Mouse (Mus musculus): Measurements from ENCODE around the gene Ubac1.

Ubac1 gene

DNA sequence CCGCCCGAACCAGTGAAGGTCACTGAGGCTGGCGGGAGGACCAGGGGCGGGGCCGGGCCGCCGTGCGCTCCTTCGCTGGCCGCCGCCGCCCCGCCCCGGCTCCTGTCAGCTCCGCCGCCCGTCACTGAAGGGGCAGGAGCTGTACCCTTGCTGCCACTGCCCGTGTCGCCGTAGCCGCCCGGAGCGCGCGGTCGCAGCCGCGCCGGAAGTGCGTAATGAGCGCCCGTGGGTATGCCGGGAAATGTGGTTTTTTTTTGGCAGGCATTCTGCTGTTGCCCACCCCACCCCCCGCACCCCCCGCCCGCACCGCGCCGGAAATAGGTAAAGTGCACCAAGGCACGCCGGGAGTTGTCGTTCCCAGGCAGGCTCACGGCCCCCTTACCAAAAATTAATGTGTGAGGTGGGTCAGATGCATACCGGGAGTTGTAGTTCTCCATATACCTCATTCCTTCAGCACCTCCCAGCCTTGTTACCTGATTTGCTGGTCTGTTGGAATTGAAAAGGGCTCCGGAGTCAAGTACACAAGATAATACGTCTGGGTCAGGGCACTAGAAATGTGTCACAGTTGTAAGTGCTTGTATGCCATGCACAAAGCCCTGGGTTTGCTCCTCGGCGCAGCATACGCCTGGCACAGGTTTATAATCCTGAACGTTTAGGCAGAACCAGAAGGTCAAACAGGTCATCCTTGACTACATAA, at the start of gene Ubac1:
TSS of gene Ubac1 (minus strand) at position 187 of the 697 bp plus-strand sequence.
- DNase-seq (ENCODE audit: low read depth, low spot score), result peak; percentile 98

DNA sequence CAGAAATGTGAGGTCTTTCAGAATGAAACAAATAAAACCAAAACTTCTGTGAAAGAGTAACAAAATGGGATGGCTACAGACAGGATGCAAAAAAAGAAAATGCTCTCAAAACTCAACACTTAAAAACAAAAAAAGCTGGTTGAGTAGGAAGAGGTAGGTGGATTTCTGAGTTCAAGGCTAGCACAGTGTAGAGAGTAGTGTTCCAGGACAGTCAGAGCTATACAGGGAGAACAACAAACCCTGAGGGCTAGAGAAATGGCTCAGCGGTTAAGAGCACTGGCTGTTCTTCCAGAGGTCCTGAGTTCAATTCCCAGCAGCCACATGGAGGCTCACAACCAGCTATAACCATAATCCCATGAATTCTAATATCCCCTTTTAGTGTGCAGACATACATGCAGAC, 47.0 kb upstream of the Ubac1 start:
- DNase-seq (ENCODE audit: low read depth, low spot score), result peak; percentile 43

DNA sequence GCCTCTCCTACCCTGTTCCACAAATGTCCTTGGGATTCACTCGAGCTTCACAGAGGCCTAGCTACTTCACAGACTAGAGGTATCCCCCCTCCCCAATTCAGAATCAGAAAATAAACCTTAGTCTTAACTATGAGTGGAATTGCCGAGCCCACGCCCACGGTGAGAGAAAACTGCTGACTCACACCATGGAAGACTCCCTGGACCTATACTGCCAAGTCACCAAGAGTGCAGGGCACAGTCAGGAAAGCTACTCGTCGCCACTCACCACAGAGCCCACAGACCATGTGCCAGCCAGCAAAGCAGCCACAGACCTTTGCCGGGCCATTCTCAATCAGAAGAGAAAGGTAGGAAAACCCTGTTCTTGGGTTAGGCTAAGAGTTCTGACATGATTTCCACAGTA, 46.6 kb upstream of the Ubac1 start:
- DNase-seq (ENCODE audit: low read depth, low spot score), result peak; percentile 46

DNA sequence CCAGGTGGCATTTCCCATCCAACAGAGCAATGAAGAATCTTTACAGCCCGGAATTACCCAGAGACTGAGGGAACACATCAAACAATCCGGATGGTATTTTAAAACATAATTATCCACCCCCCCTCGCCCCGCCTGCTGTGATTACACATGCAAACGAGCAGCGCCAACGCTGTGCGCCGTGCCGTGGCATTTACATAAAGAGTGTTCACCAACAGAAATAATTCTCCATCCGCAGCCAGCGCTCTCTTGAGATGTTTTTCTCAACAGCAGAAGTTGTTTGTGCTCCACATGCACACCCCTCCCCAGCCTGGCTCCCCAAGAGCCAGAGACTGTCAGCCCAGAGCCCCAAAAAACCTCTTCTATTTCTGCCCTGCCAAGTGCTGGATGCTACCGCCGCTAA, 45.0 kb upstream of the Ubac1 start:
- DNase-seq (ENCODE audit: low read depth, low spot score), result peak; percentile 95

DNA sequence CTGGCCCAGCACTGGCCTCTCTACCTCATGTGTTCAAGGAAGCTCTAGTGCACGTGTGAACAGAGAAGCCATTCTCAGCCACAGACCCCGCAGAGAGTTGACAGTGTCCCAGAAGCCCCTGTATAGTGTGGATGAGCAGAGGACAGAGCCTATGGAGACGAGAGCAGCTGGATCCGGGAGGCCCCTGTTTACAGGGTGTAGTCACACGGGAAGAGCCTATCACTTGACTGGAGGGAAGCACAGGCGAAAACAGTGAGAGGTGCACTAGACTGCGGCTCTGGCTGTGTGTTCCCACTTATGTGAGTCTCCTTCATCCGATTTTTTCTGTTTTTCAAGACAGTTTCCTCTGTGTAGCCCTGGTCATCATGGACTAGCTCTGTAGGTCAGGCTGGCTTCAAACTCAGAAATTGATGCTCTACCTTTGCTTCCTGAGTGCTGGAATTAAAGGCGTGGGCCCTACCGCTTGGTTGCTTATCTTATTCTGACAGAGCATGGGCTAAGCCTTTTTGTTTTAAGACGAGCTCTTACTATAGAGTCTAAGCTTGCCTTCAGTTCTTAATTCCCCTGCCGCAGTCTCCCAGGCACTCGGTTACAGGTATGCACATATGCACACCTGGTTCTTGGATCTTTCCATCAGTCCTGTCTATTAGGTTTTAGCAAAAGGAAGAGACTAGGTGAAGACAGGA, 41.3 kb upstream of the Ubac1 start:
- DNase-seq (ENCODE audit: low read depth, low spot score), result no peak

DNA sequence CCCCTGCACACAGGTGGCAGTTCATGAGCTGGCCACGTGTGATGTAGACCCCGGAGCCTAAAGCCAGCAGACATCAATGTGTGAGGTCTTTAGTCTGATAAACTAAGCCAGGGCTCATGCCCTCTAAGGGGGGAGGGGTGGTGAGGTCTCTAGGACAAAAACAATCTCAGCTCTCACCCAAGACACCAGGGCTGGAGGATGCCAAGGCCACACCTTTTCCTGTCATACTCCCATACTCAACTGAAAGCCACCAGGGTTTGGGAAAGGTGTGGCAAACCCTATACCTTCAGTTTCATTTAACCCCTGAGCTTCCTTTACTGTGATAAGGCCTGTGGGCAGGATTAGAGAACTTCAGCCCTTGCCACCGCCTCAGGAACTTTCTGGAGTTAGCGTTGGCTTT, 40.7 kb upstream of the Ubac1 start:
- no peak for DNase-seq (ENCODE audit: low read depth, low spot score)

DNA sequence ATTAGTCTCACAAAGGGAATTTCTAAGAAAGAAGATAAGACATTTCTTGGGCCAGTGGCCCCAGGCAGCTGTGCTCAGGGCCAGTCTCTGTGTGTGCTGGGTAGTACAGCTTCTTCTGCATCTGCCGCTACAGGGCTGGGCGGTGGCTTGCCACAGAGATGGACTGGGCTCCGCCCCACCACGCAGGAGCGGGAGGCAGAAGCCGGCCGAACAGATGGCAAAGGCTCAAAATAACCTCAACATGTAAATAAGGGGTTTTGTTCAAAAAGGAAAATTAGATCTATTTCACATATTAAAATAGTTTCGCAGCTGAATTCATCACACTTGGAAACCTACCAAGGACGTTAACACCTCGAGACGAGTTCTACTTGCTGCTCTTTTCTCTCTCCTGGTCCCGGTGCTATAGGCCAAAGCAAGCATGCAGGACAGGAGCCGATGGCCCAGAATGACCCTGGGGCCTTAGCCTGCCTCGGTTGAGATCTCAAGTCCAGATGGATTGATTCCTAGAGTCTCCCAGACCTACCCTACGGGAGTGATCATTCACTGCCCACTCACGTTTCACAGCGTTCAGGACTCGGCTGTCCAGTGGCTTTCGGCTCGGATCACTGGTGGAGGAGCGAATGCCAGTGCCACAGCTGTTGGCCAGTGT, 39.6 kb upstream of the Ubac1 start:
- peak; percentile 86 for DNase-seq (ENCODE audit: low read depth, low spot score)

DNA sequence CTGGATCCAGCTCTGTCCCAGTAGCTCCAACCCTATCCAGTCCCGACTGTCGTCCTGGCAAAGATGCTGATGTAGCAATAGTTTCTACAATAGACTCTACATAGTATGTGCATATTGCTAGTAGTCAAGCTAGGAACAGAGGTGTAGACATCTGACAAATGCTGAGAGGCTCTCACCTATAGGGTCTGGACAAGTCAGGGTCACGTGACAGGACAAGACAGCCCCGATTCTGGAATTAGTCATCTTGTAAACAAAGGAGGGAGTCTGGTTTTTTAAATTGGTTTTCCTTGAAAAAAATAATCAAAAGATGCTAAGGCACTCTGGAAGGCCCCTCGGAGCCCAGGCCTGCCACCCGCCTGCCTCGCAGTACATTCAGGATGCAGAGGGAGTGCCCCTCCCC, 35.5 kb upstream of the Ubac1 start:
- DNase-seq (ENCODE audit: low read depth, low spot score), result no peak

DNA sequence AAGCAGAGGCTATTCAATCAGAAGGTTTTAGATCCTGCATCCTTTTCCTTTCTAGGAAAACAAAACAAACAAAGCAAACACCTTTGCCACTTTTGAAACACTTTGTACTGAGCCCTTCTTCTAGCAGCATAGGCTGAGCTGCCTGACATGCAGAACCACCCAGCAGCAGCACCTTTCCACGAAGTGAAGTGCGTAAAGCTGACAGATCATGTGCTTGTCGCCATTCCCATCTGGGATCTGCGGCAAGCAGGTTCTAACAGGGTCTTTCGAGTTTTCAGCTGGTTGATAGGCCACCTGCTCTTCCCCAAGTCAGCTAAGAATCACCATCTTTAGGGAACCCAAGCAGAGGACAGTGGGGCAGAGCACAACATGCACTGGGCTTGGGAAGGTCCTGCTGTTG, 34.7 kb upstream of the Ubac1 start:
- DNase-seq (ENCODE audit: low read depth, low spot score), result no peak

DNA sequence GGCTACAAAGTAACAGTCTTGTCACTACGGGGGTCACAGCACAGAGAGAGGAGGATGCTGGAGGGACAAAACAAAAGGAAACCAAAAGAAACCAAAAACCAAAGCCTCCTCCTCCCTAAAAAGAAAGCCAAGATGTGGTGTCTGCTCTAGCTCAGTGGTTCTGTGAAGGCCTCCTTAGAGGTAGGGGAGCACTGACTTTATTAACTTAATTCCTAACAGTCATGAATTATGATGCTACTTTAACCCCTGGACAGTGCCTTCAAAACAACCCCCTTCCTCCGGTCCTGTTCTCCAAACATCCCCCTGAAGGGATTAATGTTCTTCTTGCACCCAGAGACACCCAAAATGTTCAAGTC, 34.2 kb upstream of the Ubac1 start:
- no peak for DNase-seq (ENCODE audit: low read depth, low spot score)

DNA sequence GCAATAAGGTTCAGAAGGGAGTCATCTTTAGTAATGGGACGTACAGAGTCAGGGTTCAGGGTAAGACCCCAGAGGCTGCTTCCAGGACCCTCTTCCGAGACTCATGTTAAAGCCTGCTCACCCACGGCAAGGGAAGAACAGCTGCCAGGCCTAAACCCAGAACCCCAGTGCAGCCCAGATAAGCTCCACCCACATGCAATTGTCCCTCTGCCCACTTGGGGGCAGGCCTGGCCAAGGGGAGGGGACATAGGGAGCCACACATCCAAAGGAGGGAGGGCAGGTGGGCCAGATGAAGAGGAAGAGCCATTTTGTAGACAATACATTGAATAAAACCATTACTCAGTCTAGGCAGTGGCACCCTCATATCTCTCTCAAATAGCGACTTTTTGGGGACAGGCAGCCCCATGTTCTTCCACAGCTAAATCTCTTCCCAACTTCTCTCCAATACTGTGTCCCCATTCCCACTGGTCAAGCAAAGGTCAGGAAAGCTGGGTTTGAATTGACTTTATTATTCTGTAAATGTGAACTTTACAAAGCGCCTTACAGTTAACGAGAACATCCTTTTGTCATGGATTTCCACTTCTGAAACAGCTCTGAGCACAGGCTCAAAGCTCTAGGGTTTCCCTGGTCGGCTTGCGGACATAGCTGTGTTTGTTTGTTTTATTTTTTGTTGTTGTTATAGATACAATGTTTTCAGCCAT, 33.6 kb upstream of the Ubac1 start:
- peak; percentile 90 for DNase-seq (ENCODE audit: low read depth, low spot score)

DNA sequence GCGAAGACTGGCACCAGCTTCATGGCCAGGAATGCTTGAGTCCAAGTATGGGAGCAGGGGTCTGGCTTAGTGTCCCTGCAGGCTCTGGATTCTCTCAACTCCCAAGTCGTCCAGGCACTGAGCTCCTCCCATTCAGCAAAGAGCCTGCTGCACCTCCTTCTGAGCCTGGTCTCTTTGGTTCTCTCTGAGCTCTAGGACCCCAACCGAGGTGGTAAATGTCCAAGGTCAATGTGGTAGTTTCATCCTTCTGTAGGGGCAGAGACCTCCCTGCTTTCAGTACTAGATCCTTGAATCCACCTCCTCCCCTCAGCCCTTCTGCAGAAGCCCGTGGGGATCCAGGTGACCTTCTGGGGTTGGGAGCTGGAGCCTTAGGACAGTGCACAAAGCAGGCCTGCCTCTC, 31.3 kb upstream of the Ubac1 start:
- no peak for DNase-seq (ENCODE audit: low read depth, low spot score)

DNA sequence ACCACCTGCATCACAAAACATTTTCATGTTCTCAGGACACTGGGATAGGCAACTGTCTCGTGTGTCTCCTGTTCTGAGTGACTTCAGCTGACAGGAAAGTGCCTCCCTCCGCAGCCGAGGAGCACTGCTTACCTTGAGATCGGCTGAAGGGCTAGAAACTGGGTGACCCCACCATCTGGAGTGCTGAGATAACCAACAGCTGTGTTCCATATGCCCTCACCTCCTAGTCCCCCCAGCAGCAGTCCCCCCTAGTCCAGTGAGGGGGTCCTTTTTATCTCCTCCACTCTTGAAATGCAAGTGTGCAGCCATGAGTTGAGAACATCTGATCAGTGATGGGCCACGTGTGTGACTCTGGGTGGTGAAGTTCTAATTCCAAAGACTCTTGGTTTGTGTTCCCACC, 27.3 kb upstream of the Ubac1 start:
- DNase-seq (ENCODE audit: low read depth, low spot score), result no peak

DNA sequence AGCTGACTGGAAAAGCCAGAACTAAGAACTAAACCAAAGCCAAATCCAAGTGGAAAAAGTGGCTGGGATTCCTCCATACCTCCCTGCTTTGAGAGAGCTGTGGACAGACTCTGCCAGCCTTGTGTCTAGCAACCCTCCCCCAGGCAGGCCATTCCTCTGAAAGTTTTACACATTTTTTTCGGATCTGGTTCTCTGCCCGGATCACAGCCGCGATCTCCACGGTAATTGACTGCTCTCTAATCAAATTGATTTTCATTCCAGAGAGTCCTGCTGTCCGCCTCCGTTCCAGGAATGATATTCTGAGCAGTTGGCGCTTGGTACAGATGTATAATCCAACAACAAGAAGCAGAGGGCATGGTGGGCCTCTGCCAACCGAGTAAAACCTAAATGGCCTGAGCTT, 22.7 kb upstream of the Ubac1 start:
- peak; percentile 37 for DNase-seq (ENCODE audit: low read depth, low spot score)

DNA sequence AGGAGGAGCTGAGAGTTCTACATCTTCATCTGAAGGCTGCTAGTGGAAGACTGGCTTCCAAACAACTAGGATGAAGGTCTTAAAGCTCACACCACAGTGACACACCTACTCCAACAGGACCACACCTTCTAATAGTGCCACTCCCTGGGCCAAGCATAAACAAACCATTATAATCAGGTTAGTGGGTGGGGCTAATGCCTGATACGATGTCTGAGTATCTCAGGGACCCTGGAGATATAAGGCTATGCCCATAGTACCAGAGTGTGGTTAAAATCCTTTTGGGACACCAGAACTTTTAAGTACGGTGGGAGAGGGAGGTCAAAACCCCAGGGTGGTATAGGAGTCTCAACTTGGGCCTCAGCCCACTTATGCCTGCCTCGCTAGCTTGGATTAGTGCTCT, 21.1 kb upstream of the Ubac1 start:
- DNase-seq (ENCODE audit: low read depth, low spot score), result no peak

DNA sequence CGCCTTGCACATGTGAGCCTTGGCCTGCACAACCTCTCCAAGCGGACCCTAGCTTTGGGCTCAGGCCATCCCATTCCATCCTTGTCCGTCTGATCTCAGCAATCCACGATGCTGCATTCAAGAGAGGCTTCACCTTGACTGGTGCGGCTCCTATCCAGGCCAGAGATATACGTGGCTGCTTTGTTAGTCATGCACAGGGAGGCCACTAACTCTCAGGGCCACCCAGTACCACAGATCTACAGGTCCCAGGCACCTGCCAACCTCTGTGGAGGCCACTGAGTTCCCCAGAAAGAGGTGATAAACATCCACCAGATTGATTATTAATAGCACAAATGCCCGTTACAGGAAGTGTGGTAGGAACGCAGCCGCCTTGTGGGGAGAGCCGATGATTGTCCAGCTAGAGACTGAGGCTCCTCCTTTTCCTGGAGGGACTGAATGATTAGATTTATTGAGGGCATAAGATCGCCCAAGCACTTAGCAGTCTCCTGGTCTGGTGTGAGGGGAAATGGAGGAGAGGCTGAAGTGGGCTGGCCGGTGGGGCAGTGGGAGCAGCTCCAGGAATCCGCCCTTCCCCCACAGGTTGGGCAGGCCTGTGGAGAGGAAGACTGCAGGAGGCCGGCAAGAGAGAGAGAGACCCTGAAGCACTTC, 19.7 kb upstream of the Ubac1 start:
- DNase-seq (ENCODE audit: low read depth, low spot score), result no peak

DNA sequence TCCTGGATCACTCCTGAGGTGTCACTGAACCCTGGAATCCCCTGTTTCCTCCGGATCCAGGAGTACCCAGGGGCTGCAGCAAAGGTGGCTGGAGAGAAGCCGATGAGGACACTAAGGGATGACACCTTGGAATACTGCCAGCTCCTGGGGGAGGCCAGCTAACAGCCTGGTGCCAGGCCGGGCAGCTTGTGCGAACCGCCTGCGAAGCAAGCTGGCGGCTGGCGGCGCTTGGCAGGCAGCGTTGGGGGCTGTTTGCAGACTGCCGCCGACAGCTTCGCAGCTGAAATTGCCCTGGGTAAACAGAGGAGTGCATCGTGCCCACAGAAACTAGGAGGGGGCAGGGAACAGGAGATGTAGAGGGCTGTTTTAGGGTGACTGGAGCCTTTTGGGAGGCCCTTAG, 18.4 kb upstream of the Ubac1 start:
- peak; percentile 85 for DNase-seq (ENCODE audit: low read depth, low spot score)

DNA sequence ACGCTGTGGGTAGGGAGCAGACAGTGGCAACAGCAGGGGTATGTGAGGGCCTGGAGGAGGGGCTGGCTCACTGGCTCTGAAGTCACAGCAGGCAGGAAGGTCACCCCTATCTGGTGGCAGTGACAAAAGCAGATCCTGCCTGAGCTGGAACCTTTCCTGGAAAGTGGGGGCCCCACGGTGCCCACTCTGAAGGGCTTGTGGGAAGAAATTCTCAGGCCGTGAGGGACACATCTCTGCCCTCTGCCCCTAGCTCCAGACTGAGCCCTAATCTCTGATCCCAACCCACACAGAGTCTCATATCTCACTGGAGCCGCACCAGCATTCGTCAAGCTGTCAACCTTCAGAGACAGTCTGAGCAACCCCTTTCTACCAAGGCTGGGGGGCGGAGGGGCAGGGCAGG, 15.8 kb upstream of the Ubac1 start:
- no peak for DNase-seq (ENCODE audit: low read depth, low spot score)

DNA sequence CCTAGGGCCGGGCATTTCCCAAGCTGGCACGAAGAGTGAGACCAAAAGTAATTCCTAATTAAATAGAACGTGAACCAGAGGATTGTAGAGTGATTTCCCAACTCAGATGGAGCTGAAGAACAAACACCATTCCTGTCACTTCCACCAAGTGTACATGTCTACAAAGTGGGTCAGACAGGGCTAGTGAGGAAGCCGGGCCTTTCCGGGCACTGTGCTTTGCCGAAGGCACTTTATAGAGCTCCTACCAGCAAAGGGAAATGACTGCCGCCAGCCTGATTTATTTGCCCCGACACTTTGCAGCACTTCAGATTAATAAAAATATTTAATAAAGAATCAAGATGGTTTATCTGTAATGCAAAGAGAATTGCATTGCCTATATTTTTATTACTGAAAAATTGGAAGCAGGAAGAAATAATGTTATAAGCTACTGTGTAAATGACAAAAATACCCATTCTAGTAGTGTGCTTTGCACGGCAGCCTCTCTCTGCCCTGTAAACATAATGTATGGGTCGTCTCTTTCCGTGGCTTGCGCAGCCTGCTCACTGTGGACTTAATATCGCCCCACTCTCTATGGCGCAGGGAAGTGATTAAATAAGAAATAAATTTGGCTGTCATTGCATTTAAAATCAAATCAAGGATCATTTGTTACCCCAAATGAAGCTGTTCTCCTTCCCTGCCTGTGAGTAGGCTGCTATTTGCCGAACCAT, 12.9 kb upstream of the Ubac1 start:
- DNase-seq (ENCODE audit: low read depth, low spot score), result no peak

DNA sequence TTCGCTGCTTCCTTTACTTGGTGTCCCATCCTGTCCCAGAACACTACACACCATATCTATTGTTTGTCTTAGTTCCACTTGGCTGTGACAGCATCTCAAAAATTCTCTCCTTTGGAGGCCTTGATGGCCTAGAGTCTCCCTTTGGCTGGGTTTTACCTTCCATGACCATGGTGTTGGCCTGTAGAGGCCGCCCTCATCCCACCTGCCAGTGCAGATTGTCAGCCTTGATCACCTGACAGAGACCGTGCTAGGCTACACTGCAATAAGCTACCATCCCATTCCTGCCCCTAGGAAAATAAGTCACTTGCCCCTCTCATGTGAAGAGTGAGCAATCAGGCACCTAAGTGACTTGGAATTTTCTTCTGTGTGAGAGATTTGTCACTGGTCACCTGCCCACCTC, 8.7 kb upstream of the Ubac1 start:
- peak; percentile 24 for DNase-seq (ENCODE audit: low read depth, low spot score)
